Mouse (Mus musculus) fibroblast of lung, adult 2 months (primary cell): ENCODE measurements at regions not wholly inside any gene's neighbourhood (a gene's known extent, or its start where the extent isn't known, plus 50 kb on each side); places are given as distances from the start of the nearest gene placed in this dataset.
"Not testable (repeated sequence)": the region's sequence is repeated elsewhere in the genome, so short reads cannot be mapped to it uniquely, and the experiment has no call there.

Experiments used
- DNase-seq: peaks from one replicate; pipeline ENCODE4 v3.0.0-alpha.2; 2011; ENCODE audit warnings: low read depth

GRCm38 (mm10) chr2:92664939-92665338, 65.4 kb downstream of the Chst1 start:
- no peak for DNase-seq

GRCm38 (mm10) chr2:92667192-92667591, 67.7 kb downstream of the Chst1 start:
- DNase-seq, result no peak

- no peak for DNase-seq
These were observed 68.2 kb downstream of the Chst1 start for GRCm38 (mm10) chr2:92667756-92668155.

GRCm38 (mm10) chr2:92669431-92670081, 70.0 kb downstream of the Chst1 start:
- DNase-seq, result not testable (repeated sequence)

- peak; percentile 13 for DNase-seq
These were observed 72.1 kb downstream of the Chst1 start for GRCm38 (mm10) chr2:92671586-92671985.

GRCm38 (mm10) chr2:92672106-92672505, 72.6 kb downstream of the Chst1 start:
- no peak for DNase-seq

- DNase-seq, result no peak
These were observed 73.7 kb downstream of the Chst1 start for GRCm38 (mm10) chr2:92673064-92673813.

- DNase-seq, result no peak
These were observed 74.4 kb downstream of the Chst1 start for GRCm38 (mm10) chr2:92673931-92674330.

GRCm38 (mm10) chr2:92675247-92675646, 75.7 kb downstream of the Chst1 start:
- no peak for DNase-seq

GRCm38 (mm10) chr2:92678276-92678930, 78.9 kb downstream of the Chst1 start:
- DNase-seq, result no peak

- no peak for DNase-seq
These were observed 79.6 kb downstream of the Chst1 start for GRCm38 (mm10) chr2:92678999-92679704.

GRCm38 (mm10) chr2:92682256-92682655, 82.7 kb downstream of the Chst1 start:
- no peak for DNase-seq

- DNase-seq, result no peak
These were observed 88.2 kb downstream of the Chst1 start for GRCm38 (mm10) chr2:92687702-92688101.

- DNase-seq, result no peak
These were observed 89.7 kb downstream of the Chst1 start for GRCm38 (mm10) chr2:92689203-92689602.

- no peak for DNase-seq
These were observed 90.8 kb downstream of the Chst1 start for GRCm38 (mm10) chr2:92690304-92690703.

GRCm38 (mm10) chr2:92691438-92691837, 91.9 kb downstream of the Chst1 start:
- no peak for DNase-seq

GRCm38 (mm10) chr2:92692623-92693022, 93.1 kb downstream of the Chst1 start:
- no peak for DNase-seq

GRCm38 (mm10) chr2:92693024-92693423, 93.5 kb downstream of the Chst1 start:
- DNase-seq, result no peak

GRCm38 (mm10) chr2:92694797-92695196, 95.3 kb downstream of the Chst1 start:
- DNase-seq, result no peak

GRCm38 (mm10) chr2:92695869-92696268, 96.4 kb downstream of the Chst1 start:
- no peak for DNase-seq

- DNase-seq, result no peak
These were observed 98.2 kb downstream of the Chst1 start for GRCm38 (mm10) chr2:92697721-92698120.

- DNase-seq, result no peak
These were observed 99.9 kb downstream of the Chst1 start for GRCm38 (mm10) chr2:92699360-92699759.
